Comparison of ENCODE assay signal across 8 mouse cellular contexts in genomic region chr7:140922398-140923069, GRCm38 (mm10). TPM values are rescaled to one million over a fixed set of nuclear protein-coding genes. Genes with fewer than 3 reads are reported as not detected.
DNase-seq lines count a peak whose midpoint lies in the region; ATAC-seq and TF ChIP-seq lines count a peak whose summit lies in the region.

No protein-coding gene starts in this region.

- no peaks in the 10 kb centered on the region for H3K27me3 ChIP-seq in cerebellum, adult 2 months (ENCODE audit: control insufficient read depth, insufficient read depth, low read length)
- peaks cover 6% of the 10 kb centered on the region; the same call in 1 of the 2 replicates for H3K27me3 ChIP-seq in intestine, postnatal 0 days (replicated peaks; ENCODE audit: control insufficient read depth, insufficient read depth, low read length)
- peaks cover 27% of the 10 kb centered on the region for H3K27me3 ChIP-seq in liver, postnatal 0 days (ENCODE audit: insufficient read depth, low read length)
- H3K27me3 ChIP-seq in neural tube, embryonic 14.5 days (ENCODE audit: control insufficient read depth, insufficient read depth, low read length) = peaks cover 40% of the 10 kb centered on the region

- no peak for TF ChIP-seq EP300 in liver, postnatal 0 days (IDR thresholded peaks at IDR 0.05; ENCODE audit: low read depth)

- peaks cover 27% of the 10 kb centered on the region for H3K36me3 ChIP-seq in intestine, postnatal 0 days (ENCODE audit: control insufficient read depth, insufficient read depth)
- no peaks in the 10 kb centered on the region; the same call in 1 of the 2 replicates for H3K36me3 ChIP-seq in liver, postnatal 0 days (replicated peaks; ENCODE audit: insufficient read depth, low read length)
- no peaks in the 10 kb centered on the region for H3K36me3 ChIP-seq in neural tube, embryonic 14.5 days (ENCODE audit: control insufficient read depth, insufficient read depth, low read length)

- H3K27ac ChIP-seq in cerebellum, adult 2 months (ENCODE audit: insufficient read depth, low read length) = no peak overlapping the region
- peak overlapping the region; percentile 86 for H3K27ac ChIP-seq in intestine, postnatal 0 days (ENCODE audit: low read depth, low read length)
- no peak overlapping the region for H3K27ac ChIP-seq in liver, postnatal 0 days (ENCODE audit: low read depth)
- H3K27ac ChIP-seq in neural tube, embryonic 14.5 days (ENCODE audit: low read depth, low read length) = no peak overlapping the region

- H3K9ac ChIP-seq in intestine, postnatal 0 days (ENCODE audit: low read depth, low read length) = peak overlapping the region; percentile 40
- no peak overlapping the region for H3K9ac ChIP-seq in liver, postnatal 0 days (replicated peaks)
- no peak overlapping the region; the same call in 1 of the 2 replicates for H3K9ac ChIP-seq in neural tube, embryonic 14.5 days (replicated peaks; ENCODE audit: low read depth, low read length)

- TF ChIP-seq POLR2A in cerebellum, adult 2 months (IDR thresholded peaks at IDR 0.05; ENCODE audit: borderline replicate concordance, insufficient read depth, low read length) = no peak

- H3K4me1 ChIP-seq in cerebellum, adult 2 months (ENCODE audit: control insufficient read depth, insufficient read depth, low read length) = peaks cover 3% of the 10 kb centered on the region; the same call in 1 of the 2 replicates
- H3K4me1 ChIP-seq in intestine, postnatal 0 days (replicated peaks; ENCODE audit: control insufficient read depth, insufficient read depth, low read length) = peaks cover 6% of the 10 kb centered on the region; the same call in 1 of the 2 replicates
- H3K4me1 ChIP-seq in liver, postnatal 0 days (ENCODE audit: insufficient read depth) = peaks cover 11% of the 10 kb centered on the region
- H3K4me1 ChIP-seq in neural tube, embryonic 14.5 days (ENCODE audit: control insufficient read depth, insufficient read depth, low read length) = peaks cover 8% of the 10 kb centered on the region; the same call in 1 of the 2 replicates

- no peak; the same call in 1 of the 2 replicates for TF ChIP-seq CTCF in cerebellum, adult 2 months (IDR thresholded peaks at IDR 0.05; ENCODE audit: borderline replicate concordance, insufficient read depth, low read depth, low read length)
- 0 out of 2 replicates have a peak, but pooled peaks have one; percentile 0 for TF ChIP-seq CTCF in intestine, postnatal 0 days (IDR thresholded peaks at IDR 0.05; ENCODE audit: low read depth)
- TF ChIP-seq CTCF in liver, postnatal 0 days (IDR thresholded peaks at IDR 0.05; ENCODE audit: low read depth) = no peak

- no peaks in the 10 kb centered on the region for H3K9me3 ChIP-seq in intestine, postnatal 0 days (ENCODE audit: control insufficient read depth)
- H3K9me3 ChIP-seq in liver, postnatal 0 days (ENCODE audit: low read length) = no peaks in the 10 kb centered on the region
- no peaks in the 10 kb centered on the region for H3K9me3 ChIP-seq in neural tube, embryonic 14.5 days (ENCODE audit: control insufficient read depth, low read length)

- under 1% methylated on average over 49 of the region's 49 CpGs for WGBS in cerebellum, adult 2 months
- WGBS in intestine, postnatal 0 days = under 1% methylated on average over 49 of the region's 49 CpGs
- 2% methylated on average over 49 of the region's 49 CpGs for WGBS in liver, postnatal 0 days (ENCODE audit: insufficient replicate concordance)
- 0% methylated on average over 49 of the region's 49 CpGs for WGBS in neural tube, embryonic 14.5 days

- H3K4me2 ChIP-seq in intestine, postnatal 0 days (replicated peaks; ENCODE audit: low read depth) = peak overlapping the region; percentile 76
- H3K4me2 ChIP-seq in liver, postnatal 0 days (ENCODE audit: low read depth, low read length) = peak overlapping the region; percentile 59
- H3K4me2 ChIP-seq in neural tube, embryonic 14.5 days (ENCODE audit: low read depth, low read length) = peak overlapping the region; percentile 69

- DNase-seq in ovary, postnatal 36 days (ENCODE audit: low spot score) = peak; percentile 56
- DNase-seq in ovary, postnatal 14 days (ENCODE audit: low spot score) = no peak
- DNase-seq in cerebellum, adult 2 months = peak; percentile 88 to 90
- DNase-seq in forelimb bud, embryonic 11.5 days (ENCODE audit: low read depth, low spot score) = peak; percentile 26
- peak; percentile 72 for DNase-seq in liver, postnatal 0 days

- H3K4me3 ChIP-seq in cerebellum, adult 2 months (replicated peaks; ENCODE audit: insufficient read depth, low read depth, low read length) = peak overlapping the region; percentile 53
- H3K4me3 ChIP-seq in intestine, postnatal 0 days (ENCODE audit: low read depth, low read length) = peak overlapping the region; percentile 50
- H3K4me3 ChIP-seq in liver, postnatal 0 days (ENCODE audit: low read depth, low read length) = peak overlapping the region; percentile 27
- peak overlapping the region; percentile 30 for H3K4me3 ChIP-seq in neural tube, embryonic 14.5 days (ENCODE audit: low read depth, low read length)

- peak; percentile 23 for ATAC-seq in intestine, postnatal 0 days
- ATAC-seq in liver, postnatal 0 days = peak; percentile 81
- ATAC-seq in neural tube, embryonic 14.5 days (ENCODE audit: low read depth) = 0 out of 2 replicates have a peak, but pooled peaks have one; percentile 46
- ATAC-seq in activated CD4-positive, CD25-positive, alpha-beta regulatory T cell, adult 4 months = no peak

RNA-seq across cellular contexts. Expression of gene Nlrp6, which starts 1.8 kb away (rescaled TPM):
- polyA plus RNA-seq in cerebellum, adult 2 months (2012; rRNA removed) = 0.18 and 0.54 TPM in 2 replicates
- 52.8 and 53.0 TPM in 2 replicates for polyA plus RNA-seq in intestine, postnatal 0 days (2015; fragmentation: Nextera tagmentation; extraction: Ambion mirVana)
- 16.7 and 18.8 TPM in 2 replicates for polyA plus RNA-seq in liver, postnatal 0 days (2015; fragmentation: Nextera tagmentation; extraction: Ambion mirVana)
- polyA plus RNA-seq in neural tube, embryonic 14.5 days (2014; fragmentation: Nextera tagmentation; extraction: Ambion mirVana) = 0.27 and 0.64 TPM in 2 replicates
- polyA plus RNA-seq in activated CD4-positive, CD25-positive, alpha-beta regulatory T cell, adult 4 months (2017; shearing (Covaris generic)) = not detected

RNA-seq across cellular contexts. Expression of gene Pgghg, which starts 18.7 kb away (rescaled TPM):
- 5.6 and 6.6 TPM in 2 replicates for polyA plus RNA-seq in cerebellum, adult 2 months (2012; rRNA removed)
- polyA plus RNA-seq in intestine, postnatal 0 days (2015; fragmentation: Nextera tagmentation; extraction: Ambion mirVana) = 18.9 and 19.4 TPM in 2 replicates
- polyA plus RNA-seq in liver, postnatal 0 days (2015; fragmentation: Nextera tagmentation; extraction: Ambion mirVana) = 5.5 and 6.3 TPM in 2 replicates
- 4.6 and 8.7 TPM in 2 replicates for polyA plus RNA-seq in neural tube, embryonic 14.5 days (2014; fragmentation: Nextera tagmentation; extraction: Ambion mirVana)
- 10 to 100 TPM; 15.2 to 15.6 TPM for polyA plus RNA-seq in activated CD4-positive, CD25-positive, alpha-beta regulatory T cell, adult 4 months (2017; shearing (Covaris generic))

RNA-seq across cellular contexts. Expression of gene Cox8b, which starts 22.3 kb away (rescaled TPM):
- 4.9 and 7.9 TPM in 2 replicates for polyA plus RNA-seq in cerebellum, adult 2 months (2012; rRNA removed)
- 0.53 and 0.69 TPM in 2 replicates for polyA plus RNA-seq in intestine, postnatal 0 days (2015; fragmentation: Nextera tagmentation; extraction: Ambion mirVana)
- polyA plus RNA-seq in liver, postnatal 0 days (2015; fragmentation: Nextera tagmentation; extraction: Ambion mirVana) = 1.2 and 12.7 TPM in 2 replicates
- polyA plus RNA-seq in neural tube, embryonic 14.5 days (2014; fragmentation: Nextera tagmentation; extraction: Ambion mirVana) = not detected in 2 replicates
- polyA plus RNA-seq in activated CD4-positive, CD25-positive, alpha-beta regulatory T cell, adult 4 months (2017; shearing (Covaris generic)) = not detected

RNA-seq across cellular contexts. Expression of gene Ifitm5, which starts 27.6 kb away (rescaled TPM):
- 0.16 TPM in 1 of 2 replicates, not detected in the other for polyA plus RNA-seq in cerebellum, adult 2 months (2012; rRNA removed)
- polyA plus RNA-seq in intestine, postnatal 0 days (2015; fragmentation: Nextera tagmentation; extraction: Ambion mirVana) = 0.34 and 0.75 TPM in 2 replicates
- 0.41 and 0.48 TPM in 2 replicates for polyA plus RNA-seq in liver, postnatal 0 days (2015; fragmentation: Nextera tagmentation; extraction: Ambion mirVana)
- polyA plus RNA-seq in neural tube, embryonic 14.5 days (2014; fragmentation: Nextera tagmentation; extraction: Ambion mirVana) = 0.28 and 0.62 TPM in 2 replicates
- polyA plus RNA-seq in activated CD4-positive, CD25-positive, alpha-beta regulatory T cell, adult 4 months (2017; shearing (Covaris generic)) = not detected

RNA-seq across cellular contexts. Expression of gene Gm45717, which starts 33.2 kb away (rescaled TPM):
- not detected in 2 replicates for polyA plus RNA-seq in cerebellum, adult 2 months (2012; rRNA removed)
- 0.38 TPM in 1 of 2 replicates, not detected in the other for polyA plus RNA-seq in intestine, postnatal 0 days (2015; fragmentation: Nextera tagmentation; extraction: Ambion mirVana)
- polyA plus RNA-seq in liver, postnatal 0 days (2015; fragmentation: Nextera tagmentation; extraction: Ambion mirVana) = 0.59 TPM in 1 of 2 replicates, not detected in the other
- polyA plus RNA-seq in neural tube, embryonic 14.5 days (2014; fragmentation: Nextera tagmentation; extraction: Ambion mirVana) = not detected in 2 replicates
- not detected for polyA plus RNA-seq in activated CD4-positive, CD25-positive, alpha-beta regulatory T cell, adult 4 months (2017; shearing (Covaris generic))

Comparison
In these comparisons a context has a peak if more than half of its experiments do, and no peak if none do; other contexts are left out.
1. RNA of gene Nlrp6, which starts 1.8 kb away (polyA plus RNA-seq): 52.8 to 53.0 TPM in intestine, postnatal 0 days and 16.7 to 18.8 TPM in liver, postnatal 0 days; 0.27 to 0.64 TPM in neural tube, embryonic 14.5 days, 0.18 to 0.54 TPM in cerebellum, adult 2 months and not detected in activated CD4-positive, CD25-positive, alpha-beta regulatory T cell, adult 4 months; every median in the first group is over 10 times any median in the second.
2. Peak in every context shown above with its lines, with median percentiles within 50 percentile points of each other: H3K4me3 ChIP-seq and H3K4me2 ChIP-seq.